Mouse (Mus musculus) olfactory bulb, adult 2 months (tissue): ENCODE data around the gene Exoc6. TPM values are rescaled to one million over a fixed set of nuclear protein-coding genes. Genes with fewer than 3 reads are reported as not detected.

Experiments used
- H3K27ac ChIP-seq: fragments of 200-500 bp; 2 replicates; pipeline ENCODE4 v1.5.1; 2012; ENCODE audit warnings: low read depth, low read length; ENCODE audit not compliant: insufficient read depth
- H3K4me1 ChIP-seq: fragments of 200-500 bp; 2 replicates; pipeline ENCODE4 v1.6.1; 2012; ENCODE audit warnings: low read length; ENCODE audit not compliant: control insufficient read depth, insufficient read depth
- H3K4me3 ChIP-seq: fragments of 200-500 bp; 2 replicates; pipeline ENCODE4 v1.5.1; 2012; ENCODE audit warnings: mild to moderate bottlenecking, low read depth, low read length, moderate library complexity; ENCODE audit not compliant: insufficient read depth
- CTCF ChIP-seq: fragments of 200-500 bp; IDR thresholded peaks from 2 replicates; pipeline ENCODE4 v1.5.1; 2012; ENCODE audit warnings: low read depth, mild to moderate bottlenecking, low read length, moderate library complexity; ENCODE audit not compliant: insufficient read depth
- POLR2A ChIP-seq: fragments of 200-500 bp; IDR thresholded peaks from 2 replicates; pipeline ENCODE4 v1.6.1; 2012; ENCODE audit warnings: mild to moderate bottlenecking, low read depth, low read length, moderate library complexity; ENCODE audit not compliant: insufficient read depth
- WGBS: fragments of 180-500 bp; shearing (Covaris S2); methylation state at CpG from one replicate; pipeline ENCODE4 v1.1.7; 2018; 5-methylcytosine and 5-hydroxymethylcytosine counted together
- polyA plus RNA-seq: library from polyadenylated mRNA; stranded (reverse); fragments of >200 nt; gene quantifications from 2 replicates; pipeline ENCODE4 v1.2.4, GENCODE M21; 2012; ENCODE audit warnings: low replicate concordance; ENCODE audit not compliant: missing spikeins, insufficient read depth, insufficient read length

The Exoc6 gene
- polyA plus RNA-seq, 1 experiment, result not detected

DNA sequence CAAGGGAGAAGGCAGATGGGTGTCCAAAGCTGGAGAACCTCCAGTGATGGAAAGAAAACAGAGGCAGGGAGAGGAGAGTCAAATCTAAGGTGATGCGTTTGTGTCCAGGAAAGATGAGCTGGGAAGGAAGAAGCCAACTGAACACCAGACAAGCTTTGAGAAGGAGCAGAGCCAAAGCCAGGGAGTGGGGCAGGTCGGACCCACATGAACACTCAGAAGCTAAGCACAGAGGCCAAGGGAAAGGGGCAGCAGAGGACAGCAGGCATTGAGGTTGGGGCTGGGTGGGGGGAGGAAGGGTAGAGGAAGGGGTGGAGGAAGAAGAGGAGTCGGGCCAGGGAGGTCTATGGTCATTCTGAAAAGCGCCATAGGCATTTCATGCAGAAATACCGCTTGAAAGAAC lies 17.0 kb upstream of the Exoc6 start:
- Histone ChIP-seq H3K27ac (no peak overlapping the region), H3K4me1 (no peaks in the 10 kb centered on the region), H3K4me3 (no peak overlapping the region)
- no peak for TF ChIP-seq POLR2A
- 90% methylated on average over 5 of the region's 5 CpGs for WGBS

DNA sequence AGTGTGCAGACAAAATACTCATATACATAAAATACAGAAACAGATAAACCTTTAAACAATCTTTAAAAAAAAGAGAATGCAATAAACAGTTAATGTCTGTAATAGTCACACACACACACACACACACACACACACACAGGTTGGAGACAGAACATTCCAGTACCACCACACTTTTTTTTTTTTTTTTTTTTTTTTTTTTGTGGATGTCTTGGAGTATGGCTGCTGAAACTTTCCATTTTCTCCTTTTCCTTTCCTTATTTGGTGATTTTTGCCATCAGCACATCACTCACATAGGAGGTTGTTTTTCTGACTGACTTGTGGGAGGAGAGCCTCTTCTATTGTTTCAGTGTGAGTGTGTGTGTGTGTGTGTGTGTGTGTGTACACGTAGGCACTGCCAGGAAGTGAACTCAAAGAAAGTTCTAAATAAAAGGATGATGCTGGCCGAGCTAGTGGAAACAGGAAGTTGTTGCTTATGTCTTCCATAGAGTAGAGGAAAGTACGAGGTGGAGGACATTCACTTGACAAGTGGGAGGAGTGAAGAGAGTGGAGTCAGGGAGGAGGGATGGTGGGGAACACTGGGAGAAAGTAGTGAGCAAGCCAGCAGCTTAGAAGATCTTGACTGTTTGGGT lies 15.4 kb upstream of the Exoc6 start:
- no peaks in the 10 kb centered on the region for H3K4me1 ChIP-seq
- no peak overlapping the region for H3K4me3 ChIP-seq
- no peak for TF ChIP-seq POLR2A
- TF ChIP-seq CTCF, result no peak
- no peak overlapping the region for H3K27ac ChIP-seq
- WGBS, result 74% methylated on average over 3 of the region's 3 CpGs

DNA sequence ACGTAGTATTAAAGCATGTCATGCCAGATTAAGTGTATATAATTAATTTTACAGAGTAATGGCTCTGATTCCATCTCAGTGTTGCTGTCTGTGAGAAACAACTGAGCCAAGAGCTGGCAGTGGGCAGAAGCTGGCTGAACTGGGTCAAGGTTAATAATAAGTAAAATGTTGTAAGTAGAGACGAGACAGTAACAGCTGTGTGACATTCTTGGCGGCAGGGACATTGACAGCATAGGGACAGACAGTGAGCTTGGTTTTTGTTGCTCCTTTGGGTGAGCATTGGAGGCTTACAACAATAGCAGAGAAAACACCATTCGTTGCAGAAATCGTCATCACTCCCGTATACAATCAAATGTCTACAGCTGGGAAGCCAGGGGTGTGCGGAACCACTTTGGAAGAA lies 13.8 kb upstream of the Exoc6 start:
- Histone ChIP-seq H3K4me1 (no peaks in the 10 kb centered on the region), H3K4me3 (no peak overlapping the region), H3K27ac (no peak overlapping the region)
- TF ChIP-seq CTCF, result no peak
- TF ChIP-seq POLR2A, result no peak
- WGBS, result 78% methylated on average over 7 of the region's 7 CpGs

DNA sequence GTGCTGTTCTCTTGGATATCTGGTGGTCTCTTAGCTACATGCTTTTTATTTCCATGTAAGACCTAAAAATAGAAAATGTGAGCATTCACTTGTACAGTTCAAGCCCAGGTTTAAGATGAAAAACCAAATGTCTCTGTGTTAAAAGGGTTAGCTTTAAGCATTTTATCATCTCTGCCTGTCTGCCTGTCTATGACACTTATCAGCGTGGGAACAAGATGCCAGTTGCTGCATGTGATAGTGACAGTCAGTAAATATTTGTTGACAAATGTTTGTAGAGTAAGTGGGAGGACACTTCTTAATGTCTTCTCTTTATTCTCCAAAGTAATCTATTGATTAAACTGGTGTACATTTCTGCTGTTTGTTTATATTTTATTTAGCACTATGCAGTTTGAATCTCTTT lies 12.5 kb upstream of the Exoc6 start:
- Histone ChIP-seq H3K4me1 (no peaks in the 10 kb centered on the region), H3K4me3 (no peak overlapping the region), H3K27ac (no peak overlapping the region)
- TF ChIP-seq POLR2A, result no peak
- TF ChIP-seq CTCF, result no peak
- 89% methylated on average over 1 of the region's 1 CpGs for WGBS

DNA sequence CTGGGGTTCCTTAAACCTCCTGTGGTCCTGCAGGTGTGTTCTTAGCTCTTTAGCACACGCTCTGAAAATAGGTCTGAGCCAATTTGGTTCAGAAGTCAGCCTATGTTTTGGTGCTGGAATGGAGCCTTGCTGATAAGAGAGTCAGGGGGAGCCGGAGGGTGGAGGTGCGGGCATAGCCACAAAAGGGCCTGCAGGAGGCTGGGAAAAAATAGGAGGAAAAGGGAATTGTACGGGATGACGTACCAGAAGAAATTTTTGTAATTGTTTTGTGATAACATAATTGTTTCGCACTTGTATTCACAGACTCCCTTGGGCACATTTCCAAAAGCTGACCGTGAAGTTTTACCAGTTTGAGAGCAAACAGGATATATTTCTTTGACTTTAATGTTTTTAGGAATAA lies 10.0 kb upstream of the Exoc6 start:
- TF ChIP-seq CTCF, result no peak
- TF ChIP-seq POLR2A, result no peak

GRCm38 (mm10) chr19:37543537-37544326 lies 6.5 kb upstream of the Exoc6 start:
- Histone ChIP-seq H3K4me1 (no peaks in the 10 kb centered on the region), H3K27ac (no peak overlapping the region), H3K4me3 (no peak overlapping the region)
- 60% methylated on average over 13 of the region's 13 CpGs for WGBS
- TF ChIP-seq CTCF (no peak), POLR2A (no peak)

More for the DNA sequence above, 10.0 kb upstream of the Exoc6 start:
- no peaks in the 10 kb centered on the region for H3K4me1 ChIP-seq
- 73% methylated on average over 7 of the region's 7 CpGs for WGBS
- H3K27ac ChIP-seq, result no peak overlapping the region
- no peak overlapping the region for H3K4me3 ChIP-seq

GRCm38 (mm10) chr19:37544476-37544875 lies 5.7 kb upstream of the Exoc6 start:
- Histone ChIP-seq H3K4me1 (no peaks in the 10 kb centered on the region), H3K4me3 (no peak overlapping the region), H3K27ac (no peak overlapping the region)
- no peak for TF ChIP-seq CTCF
- TF ChIP-seq POLR2A, result no peak
- 96% methylated on average over 9 of the region's 9 CpGs for WGBS

- Histone ChIP-seq H3K4me1 (no peaks in the 10 kb centered on the region), H3K27ac (no peak overlapping the region), H3K4me3 (no peak overlapping the region)
- 93% methylated on average over 3 of the region's 3 CpGs for WGBS
- no peak for TF ChIP-seq CTCF
- no peak for TF ChIP-seq POLR2A
Observed at GRCm38 (mm10) chr19:37545231-37545630, 5.0 kb upstream of the Exoc6 start.

DNA sequence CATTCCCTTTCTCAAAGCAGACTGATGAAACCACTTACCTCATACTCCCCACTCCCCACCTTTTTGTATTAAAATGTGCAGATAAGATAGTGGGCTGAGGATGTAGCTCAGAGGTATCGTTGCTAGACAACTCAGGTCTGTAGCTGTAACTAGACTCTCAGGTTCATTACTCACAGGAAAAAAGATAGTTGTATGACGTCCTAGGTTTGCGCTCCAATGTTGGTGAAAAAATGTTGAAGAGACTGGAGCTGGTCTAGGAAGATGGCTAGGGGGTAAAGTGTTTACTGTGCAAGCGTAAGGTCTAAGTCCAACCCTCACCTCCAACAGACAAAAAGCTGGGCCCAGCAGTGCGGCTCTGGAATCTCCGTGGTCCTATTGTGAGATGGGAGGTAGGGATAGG lies 4.5 kb upstream of the Exoc6 start:
- Histone ChIP-seq H3K4me3 (no peak overlapping the region), H3K27ac (no peak overlapping the region), H3K4me1 (no peaks in the 10 kb centered on the region)
- TF ChIP-seq POLR2A (no peak), CTCF (no peak)
- WGBS, result 93% methylated on average over 6 of the region's 6 CpGs

DNA sequence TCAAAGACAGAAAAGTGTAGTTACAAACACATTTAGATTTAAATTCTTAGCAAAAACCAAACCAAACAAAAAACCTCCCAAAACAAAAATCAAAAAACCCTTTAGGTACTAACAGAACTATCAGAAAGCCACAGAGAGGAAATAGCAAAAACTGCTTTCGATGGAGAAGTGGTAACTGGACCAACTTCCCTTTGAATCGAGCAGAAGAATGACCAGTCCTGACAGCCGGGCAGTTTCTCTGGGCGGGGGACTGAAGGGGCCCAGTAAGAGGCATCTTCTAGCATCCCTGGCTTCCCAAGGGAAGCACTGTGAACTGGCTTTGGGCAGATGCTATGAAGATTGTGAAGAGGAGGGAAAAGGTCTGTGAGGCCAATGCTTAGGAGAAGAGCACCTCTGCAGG lies 3.4 kb upstream of the Exoc6 start:
- WGBS, result 79% methylated on average over 4 of the region's 4 CpGs
- H3K4me3 ChIP-seq, result no peak overlapping the region
- no peaks in the 10 kb centered on the region for H3K4me1 ChIP-seq
- no peak overlapping the region for H3K27ac ChIP-seq
- TF ChIP-seq POLR2A, result no peak
- TF ChIP-seq CTCF, result no peak
